Mouse (Mus musculus) limb, embryonic 14.5 days (tissue): Measurements from ENCODE around the gene Msln. TPM values are rescaled to one million over a fixed set of nuclear protein-coding genes. Genes with fewer than 3 reads are reported as not detected.

ENCODE experiments used
- ATAC-seq: fragments of 200-750 bp; cut with Nextera tagmentation; 2 replicates; pipeline ENCODE4 v1.8.0; 2017; ENCODE audit warnings: low read depth, moderate number of reproducible peaks, moderate TSS enrichment; ENCODE audit not compliant: low FRiP score
- DNase-seq: peaks from one replicate; pipeline ENCODE4 v3.0.0-alpha.2; 2015; ENCODE audit warnings: low spot score
- H3K27ac ChIP-seq: fragments of 300-500 bp; sonication (generic); replicated peaks from 2 replicates; pipeline ENCODE4 v1.5.1; 2014; ENCODE audit warnings: low read depth, mild to moderate bottlenecking, low read length, moderate library complexity, mixed read lengths
- H3K27me3 ChIP-seq: fragments of 300-500 bp; sonication (generic); 2 replicates; pipeline ENCODE4 v1.6.1; 2014; ENCODE audit warnings: low read length, mixed read lengths; ENCODE audit not compliant: control insufficient read depth, insufficient read depth
- H3K36me3 ChIP-seq: fragments of 300-500 bp; sonication (generic); 2 replicates; pipeline ENCODE4 v1.6.1; 2014; ENCODE audit warnings: mild to moderate bottlenecking, low read length, moderate library complexity, mixed read lengths; ENCODE audit not compliant: control insufficient read depth, insufficient read depth
- H3K4me1 ChIP-seq: fragments of 300-500 bp; sonication (generic); 2 replicates; pipeline ENCODE4 v1.6.1; 2014; ENCODE audit warnings: antibody characterized with exemption, low read length, mixed read lengths; ENCODE audit not compliant: control insufficient read depth, insufficient read depth
- H3K4me2 ChIP-seq: fragments of 300-500 bp; sonication (generic); replicated peaks from 2 replicates; pipeline ENCODE4 v1.6.1; 2014; ENCODE audit warnings: low read depth, mild to moderate bottlenecking, low read length, moderate library complexity; ENCODE audit not compliant: severe bottlenecking
- H3K4me3 ChIP-seq: fragments of 300-500 bp; sonication (generic); replicated peaks from 2 replicates; pipeline ENCODE4 v1.5.1; 2014; ENCODE audit warnings: low read length
- H3K9ac ChIP-seq: fragments of 300-500 bp; sonication (generic); 2 replicates; pipeline ENCODE4 v1.6.1; 2014; ENCODE audit warnings: mild to moderate bottlenecking, low read depth, low read length, moderate library complexity; ENCODE audit not compliant: severe bottlenecking
- H3K9me3 ChIP-seq: fragments of 300-500 bp; sonication (generic); 2 replicates; pipeline ENCODE4 v1.6.1; 2016; ENCODE audit warnings: low read length; ENCODE audit not compliant: control insufficient read depth
- POLR2A ChIP-seq: fragments of 200-500 bp; IDR thresholded peaks from 2 replicates; pipeline ENCODE4 v1.8.0; 2012; ENCODE audit warnings: inconsistent platforms, mild to moderate bottlenecking, moderate library complexity, borderline replicate concordance; ENCODE audit not compliant: insufficient read depth, insufficient read length; ENCODE audit errors: extremely low read depth
- WGBS: fragments of 180-500 bp; shearing (Covaris S2); extraction: QIAGEN DNeasy Blood & Tissue Kit; methylation state at CpG from one replicate; pipeline ENCODE4 v1.1.7; 2014; 5-methylcytosine and 5-hydroxymethylcytosine counted together
- polyA plus RNA-seq, 2 experiments: library from polyadenylated mRNA; depleted of rRNA in 1 of 2; stranded (reverse) in 1 of 2; unstranded in 1 of 2; fragments of >200 nt; fragmentation: Nextera tagmentation in 1 of 2; extraction: Ambion mirVana in 1 of 2; gene quantifications; 2 replicates each; pipeline versions ENCODE4 v1.2.1 to v1.2.3; 2012 to 2014

Gene Msln
- polyA plus RNA-seq, 2 experiments = 0.95 to 5.5 TPM

GRCm38 (mm10) chr17:25723919-25724318 lies 30.3 kb downstream of the Msln start:
- DNase-seq (no peak), ATAC-seq (no peak)
- WGBS = 73% methylated on average over 7 of the region's 7 CpGs
- Histone ChIP-seq H3K4me1 (peaks cover 12% of the 10 kb centered on the region), H3K36me3 (peaks cover 20% of the 10 kb centered on the region), H3K27me3 (no peaks in the 10 kb centered on the region), H3K4me2 (no peak overlapping the region), H3K9ac (no peak overlapping the region), H3K27ac (no peak overlapping the region), H3K9me3 (no peaks in the 10 kb centered on the region), H3K4me3 (no peak overlapping the region)
- TF ChIP-seq POLR2A = no peak

GRCm38 (mm10) chr17:25723470-25723869 lies 30.7 kb downstream of the Msln start:
- WGBS = 94% methylated on average over 19 of the region's 19 CpGs
- no peak for TF ChIP-seq POLR2A
- Histone ChIP-seq H3K9ac (no peak overlapping the region), H3K36me3 (peaks cover 21% of the 10 kb centered on the region), H3K27ac (no peak overlapping the region), H3K27me3 (no peaks in the 10 kb centered on the region), H3K9me3 (no peaks in the 10 kb centered on the region), H3K4me1 (peaks cover 12% of the 10 kb centered on the region), H3K4me3 (no peak overlapping the region), H3K4me2 (no peak overlapping the region)
- DNase-seq (no peak), ATAC-seq (no peak)

- no peak overlapping the region for H3K9ac ChIP-seq
- DNase-seq = no peak
These were observed 32.7 kb downstream of the Msln start for GRCm38 (mm10) chr17:25721476-25721875.

GRCm38 (mm10) chr17:25717691-25718090 lies 36.5 kb downstream of the Msln start:
- peak overlapping the region; percentile 40 for H3K4me3 ChIP-seq
- H3K4me2 ChIP-seq = peak overlapping the region; percentile 69
- H3K9me3 ChIP-seq = no peaks in the 10 kb centered on the region
- no peak for TF ChIP-seq POLR2A
- H3K4me1 ChIP-seq = peaks cover 4% of the 10 kb centered on the region; the same call in 1 of the 2 replicates
- H3K9ac ChIP-seq = peak overlapping the region; percentile 55
- DNase-seq (no peak), ATAC-seq (no peak)
- H3K27ac ChIP-seq = no peak overlapping the region
- H3K36me3 ChIP-seq = peaks cover 21% of the 10 kb centered on the region
- H3K27me3 ChIP-seq = peaks cover 23% of the 10 kb centered on the region
- 12% methylated on average over 6 of the region's 6 CpGs for WGBS

More at GRCm38 (mm10) chr17:25721476-25721875, 32.7 kb downstream of the Msln start:
- Histone ChIP-seq H3K27ac (no peak overlapping the region), H3K9me3 (no peaks in the 10 kb centered on the region), H3K4me2 (no peak overlapping the region), H3K4me3 (no peak overlapping the region), H3K4me1 (peaks cover 9% of the 10 kb centered on the region), H3K36me3 (peaks cover 21% of the 10 kb centered on the region), H3K27me3 (peaks cover 15% of the 10 kb centered on the region)
- TF ChIP-seq POLR2A = no peak
- 95% methylated on average over 5 of the region's 5 CpGs for WGBS
- ATAC-seq = no peak

- DNase-seq (no peak), ATAC-seq (peak; percentile 39; the same call in 1 of the 2 replicates)
- H3K36me3 ChIP-seq = peaks cover 21% of the 10 kb centered on the region
- H3K27me3 ChIP-seq = peaks cover 23% of the 10 kb centered on the region
- no peak within 1 kb of the TSS for H3K27ac ChIP-seq
- WGBS = 1% methylated on average over 27 of the region's 45 CpGs
- H3K4me2 ChIP-seq = peak within 1 kb of the TSS; percentile 69
- no peak for TF ChIP-seq POLR2A
- H3K9ac ChIP-seq = peak within 1 kb of the TSS; percentile 55
- no peaks in the 10 kb centered on the region for H3K9me3 ChIP-seq
- H3K4me1 ChIP-seq = peaks cover 4% of the 10 kb centered on the region; the same call in 1 of the 2 replicates
- H3K4me3 ChIP-seq = peak within 1 kb of the TSS; percentile 40
These were observed 37.2 kb downstream of the Msln start, which contains the start of gene Gng13 for GRCm38 (mm10) chr17:25716711-25717637. Gene Gng13 (plus strand): TSS chr17:25717171.
